Mouse (Mus musculus): ENCODE data around the gene Usp34. TPM values are rescaled to one million over a fixed set of nuclear protein-coding genes. Genes with fewer than 3 reads are reported as not detected.

Usp34 gene
- polyA plus RNA-seq, 1 experiment from 2014 or later = 40.4 TPM

DNA sequence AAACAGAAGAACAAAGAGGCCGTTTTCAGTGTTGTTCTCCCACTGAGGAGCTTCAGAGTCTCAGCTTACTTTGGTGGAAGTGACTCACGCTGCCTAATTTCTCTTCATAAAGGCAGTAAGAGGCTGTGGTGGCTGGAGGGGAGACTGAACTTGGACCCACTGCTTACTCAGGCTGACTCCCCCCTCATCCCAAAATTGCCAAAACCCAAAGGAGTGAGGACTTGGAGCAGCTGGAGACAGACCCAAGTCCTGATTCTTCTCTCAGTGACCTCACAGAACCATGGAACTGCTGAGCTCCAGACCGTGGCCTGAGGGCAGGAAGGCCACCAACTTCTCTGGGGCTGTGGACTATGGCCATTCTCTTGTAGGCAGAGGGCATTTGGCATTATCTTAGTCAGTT, 212.3 kb downstream of the Usp34 start:
- DNase-seq (ENCODE audit: low spot score) (no peak), ATAC-seq (replicated peaks; ENCODE audit: insufficient number of reproducible peaks, low FRiP score, low TSS enrichment, low read depth) (no peak)
- WGBS = 76% methylated on average over 3 of the region's 3 CpGs

DNA sequence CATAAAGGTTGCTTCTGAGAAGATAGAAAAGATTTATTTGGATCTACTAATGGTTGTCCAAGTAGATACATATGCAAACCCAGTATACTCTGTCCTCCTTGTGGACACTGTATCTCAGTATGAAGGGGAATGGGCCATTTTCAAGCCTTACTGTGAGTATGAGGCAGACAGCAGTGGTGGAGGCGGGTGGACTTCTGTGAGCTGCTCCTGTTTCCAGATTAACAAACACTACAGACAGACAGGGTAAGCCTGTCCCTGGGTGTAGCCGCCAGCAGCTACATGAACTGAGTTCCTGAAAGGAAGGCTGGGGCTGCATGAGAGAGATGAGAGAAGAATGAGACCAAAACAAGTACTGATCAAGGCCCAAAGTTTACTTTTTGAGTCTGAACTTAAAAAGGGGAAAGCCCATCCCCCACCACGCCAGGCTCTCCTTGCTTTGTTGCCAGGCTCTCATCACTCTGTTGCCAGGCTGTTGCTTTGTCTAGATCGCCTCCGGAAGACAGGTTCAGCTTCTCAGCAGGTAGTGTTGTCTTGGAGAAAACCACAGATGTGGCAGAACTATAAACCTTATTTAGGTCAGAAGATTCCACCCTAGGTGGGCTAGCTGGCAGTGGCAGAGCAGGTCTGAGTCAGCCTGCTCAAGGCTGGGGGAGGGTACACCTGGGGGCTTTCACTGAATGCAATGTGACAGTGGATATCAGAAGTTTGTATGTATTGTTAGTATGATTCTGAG, 213.9 kb downstream of the Usp34 start, which contains the start of gene 1700093K21Rik:
Gene 1700093K21Rik, minus strand, starts transcription at position 683 of the 733 bp plus-strand sequence.
- Histone ChIP-seq H3K4me3 (ENCODE audit: low read depth, low read length) (no peak within 1 kb of the TSS), H3K27me3 (ENCODE audit: control insufficient read depth, insufficient read depth, low read length) (no peaks in the 10 kb centered on the region), H3K4me2 (ENCODE audit: low read depth, low read length) (no peak within 1 kb of the TSS), H3K9me3 (replicated peaks; ENCODE audit: control insufficient read depth, low read length) (no peaks in the 10 kb centered on the region), H3K36me3 (replicated peaks; ENCODE audit: control insufficient read depth, insufficient read depth, low read depth, low read length) (no peaks in the 10 kb centered on the region), H3K4me1 (ENCODE audit: control insufficient read depth, insufficient read depth, low read length) (no peaks in the 10 kb centered on the region), H3K9ac (replicated peaks; ENCODE audit: low read length) (no peak within 1 kb of the TSS), H3K27ac (replicated peaks; ENCODE audit: low read depth, low read length) (no peak within 1 kb of the TSS)
- no peak for ATAC-seq (replicated peaks; ENCODE audit: insufficient number of reproducible peaks, low FRiP score, low TSS enrichment, low read depth)
- WGBS = 47% methylated on average over 5 of the region's 5 CpGs
- DNase-seq (ENCODE audit: low spot score) = no peak

More for the DNA sequence above, 212.3 kb downstream of the Usp34 start:
- no peak overlapping the region for H3K27ac ChIP-seq (replicated peaks; ENCODE audit: low read depth, low read length)
- no peaks in the 10 kb centered on the region for H3K9me3 ChIP-seq (replicated peaks; ENCODE audit: control insufficient read depth, low read length)
- H3K27me3 ChIP-seq (ENCODE audit: control insufficient read depth, insufficient read depth, low read length) = no peaks in the 10 kb centered on the region
- H3K4me2 ChIP-seq (ENCODE audit: low read depth, low read length) = no peak overlapping the region
- H3K4me1 ChIP-seq (ENCODE audit: control insufficient read depth, insufficient read depth, low read length) = no peaks in the 10 kb centered on the region
- H3K36me3 ChIP-seq (replicated peaks; ENCODE audit: control insufficient read depth, insufficient read depth, low read depth, low read length) = no peaks in the 10 kb centered on the region
- no peak overlapping the region for H3K4me3 ChIP-seq (ENCODE audit: low read depth, low read length)
- no peak overlapping the region for H3K9ac ChIP-seq (replicated peaks; ENCODE audit: low read length)

DNA sequence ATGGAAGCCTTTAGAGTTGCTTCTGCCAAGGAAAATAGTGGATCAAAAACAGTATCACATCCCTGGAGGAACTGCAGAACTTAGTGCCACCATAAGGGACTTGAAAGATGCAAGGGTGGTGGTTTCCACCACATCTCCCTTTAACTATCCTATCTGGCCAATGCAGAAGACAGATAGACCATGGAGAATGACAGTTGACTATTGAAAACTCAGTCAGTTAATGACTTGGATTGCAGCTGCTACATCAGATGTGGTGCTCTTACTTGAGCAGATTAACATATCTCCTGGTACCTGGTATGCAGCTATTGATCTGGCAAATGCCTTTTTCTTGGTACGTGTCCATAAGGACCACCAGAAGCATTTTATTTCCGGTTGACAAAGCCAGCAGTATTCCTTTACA, 230.8 kb downstream of the Usp34 start:
- WGBS = 85% methylated on average over 2 of the region's 2 CpGs
- H3K4me2 ChIP-seq (ENCODE audit: low read depth, low read length) = no peak overlapping the region
- H3K9me3 ChIP-seq (replicated peaks; ENCODE audit: control insufficient read depth, low read length) = no peaks in the 10 kb centered on the region
- H3K4me1 ChIP-seq (ENCODE audit: control insufficient read depth, insufficient read depth, low read length) = no peaks in the 10 kb centered on the region
- H3K4me3 ChIP-seq (ENCODE audit: low read depth, low read length) = no peak overlapping the region
- no peaks in the 10 kb centered on the region for H3K27me3 ChIP-seq (ENCODE audit: control insufficient read depth, insufficient read depth, low read length)
- DNase-seq (ENCODE audit: low spot score) (no peak), ATAC-seq (replicated peaks; ENCODE audit: insufficient number of reproducible peaks, low FRiP score, low TSS enrichment, low read depth) (no peak)
- no peak overlapping the region for H3K27ac ChIP-seq (replicated peaks; ENCODE audit: low read depth, low read length)
- no peaks in the 10 kb centered on the region for H3K36me3 ChIP-seq (replicated peaks; ENCODE audit: control insufficient read depth, insufficient read depth, low read depth, low read length)
- no peak overlapping the region for H3K9ac ChIP-seq (replicated peaks; ENCODE audit: low read length)

Small RNA genes lying within 50 kb of the gene (microRNA-seq; reads per million reads assigned to microRNA genes)
- gene Gm47279 (ENCODE audit: borderline number of aligned reads) = not detected

Other genes with a start within 250 kb of the Usp34 start
- 181 and 214 TPM in 2 replicates for gene Xpo1, start 50.9 kb upstream of the Usp34 start, polyA plus RNA-seq (2014; fragmentation: Nextera tagmentation; extraction: Ambion mirVana)
- 161 and 178 TPM in 2 replicates for gene Ahsa2, start 191.1 kb downstream of the Usp34 start, polyA plus RNA-seq (2014; fragmentation: Nextera tagmentation; extraction: Ambion mirVana)
- gene 1700093K21Rik, start 214.3 kb downstream of the Usp34 start, polyA plus RNA-seq (2014; fragmentation: Nextera tagmentation; extraction: Ambion mirVana) = not detected in 2 replicates